Mouse (Mus musculus) MEL (cell line): Measurements from ENCODE around the gene Kitl.

Experiments used
- E2F4 ChIP-seq: IDR thresholded peaks from 2 replicates; pipeline ENCODE4 v1.6.1; 2011; ENCODE audit warnings: low read depth, low read length, improper control_type of control experiment, borderline replicate concordance
- POLR2AphosphoS2 ChIP-seq: IDR thresholded peaks from 2 replicates; pipeline ENCODE4 v1.6.1; 2011; ENCODE audit warnings: low read length, improper control_type of control experiment
- ZKSCAN1 ChIP-seq: IDR thresholded peaks from 2 replicates; pipeline ENCODE4 v1.6.1; 2012; ENCODE audit warnings: low read depth, mild to moderate bottlenecking, inconsistent platforms, low read length, improper control_type of control experiment, moderate library complexity

GRCm38 (mm10) chr10:100032566-100032965 lies 17.1 kb downstream of the Kitl start:
- TF ChIP-seq POLR2AphosphoS2 (no peak), E2F4 (no peak), ZKSCAN1 (no peak)
